Mouse (Mus musculus) frontal cortex, adult 2 months (tissue): Measurements from ENCODE around the gene Psma2. TPM values are rescaled to one million over a fixed set of nuclear protein-coding genes. Genes with fewer than 3 reads are reported as not detected.

Source experiments
- DNase-seq, 2 experiments: peaks; one replicate each; pipeline ENCODE4 v3.0.0; 2022; ENCODE audit warnings: low spot score in 1 of 2; ENCODE audit errors: extremely low spot score in 1 of 2
- polyA plus RNA-seq: library from polyadenylated mRNA; depleted of rRNA; stranded (reverse); fragments of >200 nt; gene quantifications from 2 replicates; pipeline ENCODE4 v1.2.3, GENCODE M21; 2012; rRNA removed

Gene Psma2
- polyA plus RNA-seq, result 67.7 and 68.3 TPM in 2 replicates

- peak; percentile 97 for DNase-seq
Observed at GRCm38 (mm10) chr13:14612926-14613529, at the start of gene Psma2, which contains the start of gene Mrpl32. Gene Psma2, plus strand, starts transcription at chr13:14613240. Gene Mrpl32, minus strand, starts transcription at chr13:14613165.

DNA sequence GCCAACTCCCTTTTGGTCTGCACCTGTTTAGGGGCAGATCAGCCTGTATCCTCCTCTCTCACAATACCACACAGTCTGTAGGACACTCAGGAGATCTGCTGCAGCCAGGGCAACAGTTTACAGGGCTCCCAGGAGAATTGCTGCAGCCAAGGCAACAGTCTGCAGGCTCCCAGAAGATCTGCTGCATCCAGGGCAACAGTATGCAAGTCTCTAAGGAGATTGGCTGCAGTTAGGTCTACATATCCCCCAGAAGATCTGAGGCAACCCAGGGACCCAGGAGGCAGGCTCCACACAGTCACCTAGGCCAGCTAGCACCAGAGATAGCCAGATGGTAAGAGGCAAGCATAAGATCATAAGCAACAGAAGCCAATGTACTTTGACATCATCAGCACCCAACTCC lies 38.9 kb upstream of the Psma2 start:
- DNase-seq, result no peak

DNA sequence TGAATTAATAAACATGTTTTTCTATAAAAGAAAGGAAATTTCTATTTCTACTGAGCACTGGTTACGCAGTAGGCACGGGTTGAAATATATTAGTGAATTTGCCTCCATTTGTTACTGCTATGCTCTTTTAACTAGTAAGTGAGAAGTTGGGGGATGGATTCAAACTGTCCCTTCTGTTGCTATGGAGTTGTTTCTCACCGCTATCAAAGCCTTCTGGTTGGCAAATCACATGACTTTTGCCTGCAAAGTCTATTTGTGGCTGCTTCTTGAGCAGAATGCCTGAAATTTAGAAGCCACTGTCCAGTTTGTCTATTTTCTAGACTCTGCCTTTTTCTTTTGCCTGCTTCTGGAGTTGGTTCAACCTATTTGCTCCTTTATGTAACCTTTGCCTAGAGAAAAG lies 32.6 kb upstream of the Psma2 start:
- peak in 1 of 2 experiments; percentile 2 for DNase-seq

- peak in 1 of 2 experiments; percentile 24 for DNase-seq
Observed at GRCm38 (mm10) chr13:14602744-14603143, 10.3 kb upstream of the Psma2 start.

DNA sequence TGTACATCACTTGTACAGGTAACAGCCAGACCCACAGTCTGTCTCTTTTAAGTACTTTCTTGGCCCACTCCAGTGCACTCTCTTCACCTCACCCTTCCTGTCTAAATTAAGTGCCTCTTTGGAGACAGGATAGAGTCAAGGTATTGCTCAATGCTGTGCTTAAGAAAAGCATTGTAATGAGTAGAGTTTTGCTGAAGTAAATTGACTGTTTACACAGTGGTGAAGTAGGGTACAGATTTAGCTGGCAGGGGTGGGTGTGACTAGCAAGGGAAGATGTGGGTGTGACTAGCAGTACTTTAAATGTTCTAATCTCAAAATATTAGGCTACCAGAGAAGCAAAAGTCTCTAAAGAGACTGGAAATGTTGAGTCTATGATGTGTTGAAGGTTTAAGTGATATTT lies 5.4 kb upstream of the Psma2 start:
- DNase-seq, result no peak

DNA sequence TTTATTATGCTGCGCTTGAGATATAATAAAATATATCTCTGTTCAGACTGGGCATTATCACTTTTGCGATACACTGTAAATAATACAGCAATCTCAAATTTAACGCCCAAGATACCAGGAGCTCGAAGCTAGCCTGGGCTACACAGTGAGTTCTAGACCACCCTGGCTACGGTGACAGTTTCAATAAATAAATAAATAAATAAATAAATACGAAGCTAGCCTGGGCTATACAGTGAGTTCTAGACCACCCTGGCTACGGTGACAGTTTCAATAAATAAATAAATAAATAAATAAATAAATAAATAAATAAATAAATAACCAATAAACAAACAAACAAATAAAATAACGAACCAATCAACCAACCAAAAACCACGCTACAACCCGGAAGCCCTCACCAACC lies 577 bp upstream of the Psma2 start:
- no peak for DNase-seq

- DNase-seq, result no peak
Observed at GRCm38 (mm10) chr13:14613553-14613952, 513 bp downstream of the Psma2 start.

GRCm38 (mm10) chr13:14618724-14619123 lies 5.7 kb downstream of the Psma2 start:
- DNase-seq, result peak; percentile 26 to 77

DNA sequence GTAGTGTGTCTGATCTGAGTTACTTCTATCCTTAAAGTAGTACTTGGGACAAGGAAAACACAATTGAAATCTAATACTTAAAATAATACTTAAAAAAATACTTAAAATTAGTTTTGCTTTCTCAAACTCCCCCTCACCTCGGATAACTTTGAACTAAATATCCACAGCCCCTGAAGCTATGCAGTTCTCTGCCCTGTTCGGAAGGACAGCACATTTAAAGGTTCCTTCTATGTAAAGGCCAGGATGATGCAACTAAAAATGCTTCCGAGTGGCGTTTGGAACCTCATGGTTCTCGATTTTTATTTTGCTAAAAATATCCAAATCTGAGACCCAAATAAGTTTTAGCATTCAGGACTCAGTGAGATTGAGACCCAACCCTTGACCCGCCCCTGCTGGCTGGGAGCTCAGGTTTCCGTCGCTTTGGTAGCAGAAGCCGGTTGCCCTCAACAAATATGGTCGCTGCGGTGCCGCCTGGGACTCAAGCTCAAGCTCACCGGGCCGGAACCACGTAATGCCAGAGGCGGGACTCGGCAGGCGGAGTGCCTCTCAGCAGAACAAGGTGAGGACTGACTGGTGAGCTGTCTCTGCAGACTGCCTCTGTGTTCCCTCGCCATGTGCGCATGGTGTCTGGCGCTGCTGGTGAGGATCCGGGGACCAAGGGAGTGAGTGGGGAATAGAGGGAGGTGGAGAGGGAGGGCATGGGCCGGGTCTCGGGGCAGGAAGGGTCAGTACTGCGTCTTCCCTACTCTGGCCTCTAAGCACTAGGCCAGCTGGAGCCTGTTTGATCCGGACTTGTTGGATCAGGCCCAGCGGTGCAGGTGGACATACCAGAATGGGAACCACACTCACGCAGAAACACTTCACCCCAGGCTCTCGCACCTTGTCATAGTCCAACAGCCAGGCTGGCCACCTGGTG lies 16.9 kb downstream of the Psma2 start, which contains the start of gene AW209491:
TSS of gene AW209491 (plus strand) at position 429 of the 916 bp plus-strand sequence.
- DNase-seq, result peak; percentile 92 to 98

- DNase-seq, result no peak
Observed at GRCm38 (mm10) chr13:14639998-14640397, 27.0 kb downstream of the Psma2 start.

- peak in 1 of 2 experiments; percentile 64 for DNase-seq
Observed at GRCm38 (mm10) chr13:14649301-14649700, 36.3 kb downstream of the Psma2 start.

DNA sequence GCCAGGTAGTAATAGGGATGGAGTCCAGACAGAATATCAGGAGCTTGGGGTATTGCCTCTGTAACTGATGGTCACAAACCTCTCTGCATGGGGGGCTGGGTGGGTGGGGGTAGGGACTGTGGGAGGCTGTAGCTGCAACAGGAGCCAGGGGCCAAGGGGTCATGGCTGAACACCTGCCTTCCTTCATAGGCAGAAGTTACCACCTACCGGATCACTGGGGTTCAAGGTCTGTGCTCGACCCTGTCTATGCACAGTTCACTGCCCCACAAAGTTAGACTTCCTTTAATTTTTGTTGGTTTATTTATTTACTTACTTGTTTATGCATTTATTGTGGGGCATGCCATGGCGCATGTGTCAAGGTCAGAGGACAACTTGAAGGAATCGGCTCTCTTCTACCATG lies 54.1 kb downstream of the Psma2 start:
- DNase-seq, result no peak

GRCm38 (mm10) chr13:14670342-14670741 lies 57.3 kb downstream of the Psma2 start:
- DNase-seq, result peak; percentile 13 to 75

- no peak for DNase-seq
Observed at GRCm38 (mm10) chr13:14688955-14689354, 75.9 kb downstream of the Psma2 start.

- DNase-seq, result no peak
Observed at GRCm38 (mm10) chr13:14716801-14717200, 103.8 kb downstream of the Psma2 start.

- DNase-seq, result no peak
Observed at GRCm38 (mm10) chr13:14717755-14718154, 104.7 kb downstream of the Psma2 start.

Other genes with a start within 250 kb of the Psma2 start
- 19.6 and 21.3 TPM in 2 replicates for gene Hecw1, start 90.0 kb upstream of the Psma2 start, polyA plus RNA-seq
- 32.8 and 33.1 TPM in 2 replicates for gene Mrpl32, start 75 bp upstream of the Psma2 start, polyA plus RNA-seq
- gene AW209491, start 16.9 kb downstream of the Psma2 start, polyA plus RNA-seq, result 15.6 and 16.7 TPM in 2 replicates